Mouse (Mus musculus): ENCODE data around the gene Akap9.

Gene Akap9

GRCm38 (mm10) chr5:4036686-4037085 is 108.8 kb downstream of the Akap9 start:
- in situ Hi-C loops (cut with MboI, MseI): no loop called here

GRCm38 (mm10) chr5:4039351-4039750 is 111.5 kb downstream of the Akap9 start:
- in situ Hi-C loops (cut with MboI, MseI): no loop called here

GRCm38 (mm10) chr5:4040372-4040771 is 112.5 kb downstream of the Akap9 start:
- in situ Hi-C loops (cut with MboI, MseI): no loop called here

- in situ Hi-C loops (cut with MboI, MseI): no loop called here
Measured at GRCm38 (mm10) chr5:4040922-4041321, 113.1 kb downstream of the Akap9 start.

GRCm38 (mm10) chr5:4060313-4060712 is 132.5 kb downstream of the Akap9 start:
- in situ Hi-C loops (cut with MboI, MseI): no loop called here

GRCm38 (mm10) chr5:4066476-4067115 is 138.7 kb downstream of the Akap9 start:
- in situ Hi-C loops (cut with MboI, MseI): no loop called here

GRCm38 (mm10) chr5:4067203-4067602 is 139.3 kb downstream of the Akap9 start:
- in situ Hi-C loops (cut with MboI, MseI): no loop called here

- in situ Hi-C loops (cut with MboI, MseI): no loop called here
Measured at GRCm38 (mm10) chr5:4079086-4079485, 151.2 kb downstream of the Akap9 start.

GRCm38 (mm10) chr5:4080861-4081260 is 153.0 kb downstream of the Akap9 start:
- in situ Hi-C loops (cut with MboI, MseI): no loop called here

GRCm38 (mm10) chr5:4081513-4081912 is 153.7 kb downstream of the Akap9 start:
- in situ Hi-C loops (cut with MboI, MseI): no loop called here

- in situ Hi-C loops (cut with MboI, MseI): no loop called here
Measured at GRCm38 (mm10) chr5:4084948-4085347, 157.1 kb downstream of the Akap9 start.

GRCm38 (mm10) chr5:4086309-4086708 is 158.5 kb downstream of the Akap9 start:
- in situ Hi-C loops (cut with MboI, MseI): no loop called here

GRCm38 (mm10) chr5:4088190-4088589 is 160.3 kb downstream of the Akap9 start:
- in situ Hi-C loops (cut with MboI, MseI): no loop called here

- in situ Hi-C loops (cut with MboI, MseI): no loop called here
Measured at GRCm38 (mm10) chr5:4094471-4094870, 166.6 kb downstream of the Akap9 start.

GRCm38 (mm10) chr5:4101031-4101430 is 173.2 kb downstream of the Akap9 start:
- in situ Hi-C loops (cut with MboI, MseI): loop anchor here in 1 of 2 experiments (5.0 kb wide), 1 partner anchor 209 kb away; the partner anchor contains the start of gene Mterf1a

- in situ Hi-C loops (cut with MboI, MseI): loop anchor here in 1 of 2 experiments (5.0 kb wide), 1 partner anchor 209 kb away; the partner anchor contains the start of gene Mterf1a
Measured at GRCm38 (mm10) chr5:4101770-4102169, 173.9 kb downstream of the Akap9 start.

- in situ Hi-C loops (cut with MboI, MseI): loop anchor here in 1 of 2 experiments (5.0 kb wide), 1 partner anchor 211 kb away; the partner anchor contains the start of gene Mterf1a
Measured at GRCm38 (mm10) chr5:4103626-4104340, 175.9 kb downstream of the Akap9 start.

GRCm38 (mm10) chr5:4104341-4105040 is 176.6 kb downstream of the Akap9 start, which contains the start of gene Cyp51:
Gene Cyp51, minus strand, starts transcription at chr5:4104746.
- in situ Hi-C loops (cut with MboI, MseI): loop anchor here in 1 of 2 experiments (5.0 kb wide), 2 partner anchors 88 to 212 kb away; partner anchors contain the start of genes Mterf1a and Mterf1b

- in situ Hi-C loops (cut with MboI, MseI): loop anchor here in 1 of 2 experiments (5.0 kb wide), 1 partner anchor 87 kb away; the partner anchor contains the start of gene Mterf1b
Measured at GRCm38 (mm10) chr5:4105651-4106186, 177.9 kb downstream of the Akap9 start.

- in situ Hi-C loops (cut with MboI, MseI): loop anchor here in 1 of 2 experiments (5.0 kb wide), 1 partner anchor 85 kb away; the partner anchor contains the start of gene Mterf1b
Measured at GRCm38 (mm10) chr5:4107056-4107455, 179.2 kb downstream of the Akap9 start.

GRCm38 (mm10) chr5:4112570-4113098 is 184.8 kb downstream of the Akap9 start:
- in situ Hi-C loops (cut with MboI, MseI): loop anchor here in 1 of 2 experiments (5.0 kb wide), 1 partner anchor 75 kb away; no protein-coding TSS in a partner anchor
